Mouse (Mus musculus) olfactory bulb, adult 2 months (tissue): Measurements from ENCODE around the gene Chd2. TPM values are rescaled to one million over a fixed set of nuclear protein-coding genes. Genes with fewer than 3 reads are reported as not detected.

Experiments
- H3K27ac ChIP-seq: fragments of 200-500 bp; 2 replicates; pipeline ENCODE4 v1.5.1; 2012; ENCODE audit warnings: low read depth, low read length; ENCODE audit not compliant: insufficient read depth
- H3K4me1 ChIP-seq: fragments of 200-500 bp; 2 replicates; pipeline ENCODE4 v1.6.1; 2012; ENCODE audit warnings: low read length; ENCODE audit not compliant: control insufficient read depth, insufficient read depth
- H3K4me3 ChIP-seq: fragments of 200-500 bp; 2 replicates; pipeline ENCODE4 v1.5.1; 2012; ENCODE audit warnings: mild to moderate bottlenecking, low read depth, low read length, moderate library complexity; ENCODE audit not compliant: insufficient read depth
- CTCF ChIP-seq: fragments of 200-500 bp; IDR thresholded peaks from 2 replicates; pipeline ENCODE4 v1.5.1; 2012; ENCODE audit warnings: low read depth, mild to moderate bottlenecking, low read length, moderate library complexity; ENCODE audit not compliant: insufficient read depth
- POLR2A ChIP-seq: fragments of 200-500 bp; IDR thresholded peaks from 2 replicates; pipeline ENCODE4 v1.6.1; 2012; ENCODE audit warnings: mild to moderate bottlenecking, low read depth, low read length, moderate library complexity; ENCODE audit not compliant: insufficient read depth
- WGBS: fragments of 180-500 bp; shearing (Covaris S2); methylation state at CpG from one replicate; pipeline ENCODE4 v1.1.7; 2018; 5-methylcytosine and 5-hydroxymethylcytosine counted together
- polyA plus RNA-seq: library from polyadenylated mRNA; stranded (reverse); fragments of >200 nt; gene quantifications from 2 replicates; pipeline ENCODE4 v1.2.4, GENCODE M21; 2012; ENCODE audit warnings: low replicate concordance; ENCODE audit not compliant: missing spikeins, insufficient read depth, insufficient read length

Gene Chd2
- polyA plus RNA-seq, 1 experiment = 544 TPM

GRCm38 (mm10) chr7:73424243-73424642 is 117.4 kb downstream of the Chd2 start:
- no peak for TF ChIP-seq CTCF
- TF ChIP-seq POLR2A = no peak
- Histone ChIP-seq H3K4me1 (peaks cover 11% of the 10 kb centered on the region), H3K4me3 (no peak overlapping the region), H3K27ac (no peak overlapping the region)
- WGBS = 37% methylated on average over 3 of the region's 3 CpGs

- H3K4me1 ChIP-seq = peaks cover 11% of the 10 kb centered on the region
- no peak overlapping the region for H3K27ac ChIP-seq
- WGBS = 65% methylated on average over 13 of the region's 13 CpGs
- TF ChIP-seq POLR2A (no peak), CTCF (no peak)
- H3K4me3 ChIP-seq = no peak overlapping the region
Observed at GRCm38 (mm10) chr7:73423236-73423635, 118.4 kb downstream of the Chd2 start.

GRCm38 (mm10) chr7:73422223-73423113 is 119.2 kb downstream of the Chd2 start:
- no peak overlapping the region for H3K27ac ChIP-seq
- WGBS = 21% methylated on average over 12 of the region's 12 CpGs
- no peak overlapping the region for H3K4me3 ChIP-seq
- H3K4me1 ChIP-seq = peaks cover 11% of the 10 kb centered on the region
- TF ChIP-seq CTCF (0 out of 2 replicates have a peak, but pooled peaks have one; percentile 37), POLR2A (no peak)

GRCm38 (mm10) chr7:73421278-73422015 is 120.2 kb downstream of the Chd2 start:
- Histone ChIP-seq H3K4me3 (no peak overlapping the region), H3K27ac (no peak overlapping the region), H3K4me1 (peaks cover 8% of the 10 kb centered on the region)
- TF ChIP-seq CTCF (no peak), POLR2A (no peak)
- 48% methylated on average over 9 of the region's 9 CpGs for WGBS

GRCm38 (mm10) chr7:73420827-73421226 is 120.8 kb downstream of the Chd2 start:
- no peak overlapping the region for H3K27ac ChIP-seq
- no peak for TF ChIP-seq CTCF
- no peak for TF ChIP-seq POLR2A
- 72% methylated on average over 5 of the region's 5 CpGs for WGBS

GRCm38 (mm10) chr7:73419375-73419774 is 122.3 kb downstream of the Chd2 start:
- 46% methylated on average over 7 of the region's 7 CpGs for WGBS
- TF ChIP-seq CTCF = no peak
- no peak for TF ChIP-seq POLR2A
- H3K27ac ChIP-seq = no peak overlapping the region
- peaks cover 3% of the 10 kb centered on the region; the same call in 1 of the 2 replicates for H3K4me1 ChIP-seq
- H3K4me3 ChIP-seq = no peak overlapping the region

More at GRCm38 (mm10) chr7:73420827-73421226, 120.8 kb downstream of the Chd2 start:
- peaks cover 8% of the 10 kb centered on the region for H3K4me1 ChIP-seq
- no peak overlapping the region for H3K4me3 ChIP-seq

- 81% methylated on average over 14 of the region's 14 CpGs for WGBS
- H3K4me1 ChIP-seq = no peaks in the 10 kb centered on the region
- H3K4me3 ChIP-seq = no peak overlapping the region
- no peak overlapping the region for H3K27ac ChIP-seq
- TF ChIP-seq POLR2A = no peak
- no peak for TF ChIP-seq CTCF
Observed at GRCm38 (mm10) chr7:73414192-73414591, 127.4 kb downstream of the Chd2 start.

- no peak overlapping the region for H3K4me3 ChIP-seq
- H3K27ac ChIP-seq = no peak overlapping the region
- no peak for TF ChIP-seq POLR2A
- no peak for TF ChIP-seq CTCF
- 58% methylated on average over 7 of the region's 7 CpGs for WGBS
- no peaks in the 10 kb centered on the region for H3K4me1 ChIP-seq
Observed at GRCm38 (mm10) chr7:73412419-73412818, 129.2 kb downstream of the Chd2 start.

- H3K27ac ChIP-seq = no peak overlapping the region
Observed at GRCm38 (mm10) chr7:73411986-73412385, 129.6 kb downstream of the Chd2 start.

More at GRCm38 (mm10) chr7:73411986-73412385, 129.6 kb downstream of the Chd2 start:
- Histone ChIP-seq H3K4me3 (no peak overlapping the region), H3K4me1 (no peaks in the 10 kb centered on the region)
- WGBS = 77% methylated on average over 4 of the region's 4 CpGs
- TF ChIP-seq POLR2A = no peak
- TF ChIP-seq CTCF = no peak
